Comparison of ENCODE assay signal across 26 mouse cellular contexts in the genomic region with DNA sequence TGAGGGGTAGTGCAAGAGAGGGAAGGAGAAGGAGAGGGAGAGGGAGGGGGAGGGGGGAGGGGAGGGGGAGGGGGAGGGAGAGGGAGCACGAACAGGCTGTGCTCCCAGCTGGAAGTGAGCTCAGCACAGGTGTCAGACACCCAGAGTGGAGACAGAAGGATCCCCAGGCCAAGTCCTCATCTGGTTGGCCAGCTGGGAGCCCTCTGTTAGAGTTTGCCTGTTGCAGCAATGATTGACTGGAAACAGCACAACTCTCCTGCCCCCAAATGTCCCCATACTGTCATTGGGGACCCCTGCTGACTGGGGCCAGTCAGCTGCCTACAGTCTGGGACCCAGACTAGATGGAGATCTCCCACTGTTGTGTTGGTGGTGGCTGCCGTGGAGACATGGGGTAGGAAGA. TPM values are rescaled to one million over a fixed set of nuclear protein-coding genes. Genes with fewer than 3 reads are reported as not detected.
DNase-seq lines count a peak whose midpoint lies in the region; ATAC-seq and TF ChIP-seq lines count a peak whose summit lies in the region.
"Had no signal": no experiment of that assay in that cellular context is flagged by ENCODE, and none has a peak within 500 bp of the region (broad histone marks: within the 10 kb centered on the region; RNA-seq: fewer than 3 reads in every experiment).

No protein-coding gene starts in this region.

- DNase-seq in CD4-positive, CD25-positive, alpha-beta regulatory T cell, adult 2 months (ENCODE audit: low read depth, low spot score): peak; percentile 15
- peak; percentile 12 for DNase-seq in hindbrain, embryonic 11.5 days (ENCODE audit: low spot score)
- DNase-seq in hindbrain, postnatal 0 days (ENCODE audit: low spot score): no peak
- DNase-seq in retina, postnatal 1 day: peak; percentile 26
- DNase-seq in retina, embryonic 14.5 days (ENCODE audit: low spot score): no peak
- no peak for DNase-seq in thymus, postnatal 10 days (ENCODE audit: low spot score in 2 of 2)
- DNase-seq: adrenal gland, postnatal 14 days; cerebellum, adult 2 months; cerebellum, postnatal 14 days; gastrocnemius, postnatal 14 days; heart, adult 18-20 months; heart, postnatal 14 days; kidney, adult 11 months; kidney, postnatal 14 days; lung, postnatal 36 days; right cerebral cortex, postnatal 14 days; thymus, postnatal 14 days had no signal

- H3K4me2 ChIP-seq in hindbrain, embryonic 11.5 days (replicated peaks; ENCODE audit: low read depth, low read length): no peak overlapping the region
- H3K4me2 ChIP-seq in hindbrain, postnatal 0 days (ENCODE audit: low read depth, low read length): no peak overlapping the region
- H3K4me2 ChIP-seq: forebrain, embryonic 13.5 days; hindbrain, embryonic 12.5 days; limb, embryonic 13.5 days; midbrain, embryonic 12.5 days; neural tube, embryonic 13.5 days had no signal

- H3K36me3 ChIP-seq in hindbrain, embryonic 11.5 days (ENCODE audit: control insufficient read depth, insufficient read depth, low read length): no peaks in the 10 kb centered on the region
- H3K36me3 ChIP-seq in hindbrain, postnatal 0 days (ENCODE audit: insufficient read depth, low read length): no peaks in the 10 kb centered on the region
- H3K36me3 ChIP-seq: hindbrain, embryonic 12.5 days; limb, embryonic 13.5 days; midbrain, embryonic 12.5 days; neural tube, embryonic 13.5 days had no signal

- no peak overlapping the region for H3K4me3 ChIP-seq in hindbrain, embryonic 11.5 days (ENCODE audit: low read depth, low read length)
- H3K4me3 ChIP-seq in hindbrain, postnatal 0 days (ENCODE audit: low read length): no peak overlapping the region
- H3K4me3 ChIP-seq: erythroblast, embryonic 14.5 days; forebrain, embryonic 13.5 days; hindbrain, embryonic 12.5 days; left cerebral cortex, adult 2 months; limb, embryonic 13.5 days; midbrain, embryonic 12.5 days; neural tube, embryonic 13.5 days had no signal

- no peak overlapping the region for H3K9ac ChIP-seq in hindbrain, embryonic 11.5 days (ENCODE audit: low read depth, low read length)
- no peak overlapping the region for H3K9ac ChIP-seq in hindbrain, postnatal 0 days (replicated peaks; ENCODE audit: low read length)
- H3K9ac ChIP-seq: forebrain, embryonic 13.5 days; hindbrain, embryonic 12.5 days; limb, embryonic 13.5 days; midbrain, embryonic 12.5 days; neural tube, embryonic 13.5 days had no signal

- H3K27me3 ChIP-seq in hindbrain, embryonic 11.5 days (ENCODE audit: control insufficient read depth, insufficient read depth, low read length): no peaks in the 10 kb centered on the region
- H3K27me3 ChIP-seq in hindbrain, postnatal 0 days (ENCODE audit: insufficient read depth, low read length): no peaks in the 10 kb centered on the region
- H3K27me3 ChIP-seq: forebrain, embryonic 13.5 days; hindbrain, embryonic 12.5 days; limb, embryonic 13.5 days had no signal

- no peaks in the 10 kb centered on the region; the same call in 1 of the 2 replicates for H3K4me1 ChIP-seq in hindbrain, embryonic 11.5 days (replicated peaks; ENCODE audit: control insufficient read depth, insufficient read depth, low read length)
- no peaks in the 10 kb centered on the region for H3K4me1 ChIP-seq in hindbrain, postnatal 0 days (ENCODE audit: insufficient read depth, low read length)

- WGBS in hindbrain, embryonic 11.5 days: 30% methylated on average over 2 of the region's 2 CpGs
- 37% methylated on average over 2 of the region's 2 CpGs for WGBS in hindbrain, postnatal 0 days

- H3K27ac ChIP-seq in hindbrain, embryonic 11.5 days (ENCODE audit: low read depth, low read length): no peak overlapping the region
- H3K27ac ChIP-seq in hindbrain, postnatal 0 days: no peak overlapping the region
- H3K27ac ChIP-seq: forebrain, embryonic 13.5 days; hindbrain, embryonic 12.5 days; left cerebral cortex, adult 2 months; limb, embryonic 13.5 days; midbrain, embryonic 12.5 days; neural tube, embryonic 13.5 days had no signal

- ATAC-seq in CD4-positive, CD25-positive, alpha-beta regulatory T cell, adult 4 months: no peak
- no peak for ATAC-seq in hindbrain, embryonic 11.5 days (ENCODE audit: low FRiP score)
- ATAC-seq in hindbrain, postnatal 0 days: no peak
- ATAC-seq: forebrain, embryonic 13.5 days; inflammation-experienced regulatory T-cells, adult 6 months had no signal

- no peaks in the 10 kb centered on the region for H3K9me3 ChIP-seq in hindbrain, embryonic 11.5 days (ENCODE audit: control insufficient read depth, low read length)
- no peaks in the 10 kb centered on the region for H3K9me3 ChIP-seq in hindbrain, postnatal 0 days (ENCODE audit: low read length)
- H3K9me3 ChIP-seq: forebrain, embryonic 13.5 days; hindbrain, embryonic 12.5 days; limb, embryonic 13.5 days; midbrain, embryonic 12.5 days; neural tube, embryonic 13.5 days had no signal

- no peak for TF ChIP-seq CTCF in hindbrain, postnatal 0 days (IDR thresholded peaks at IDR 0.05; ENCODE audit: low read depth)

RNA-seq across cellular contexts. Expression of a gene that starts 19.3 kb away (rescaled TPM):
- polyA plus RNA-seq in CD4-positive, CD25-positive, alpha-beta regulatory T cell, adult 4 months (2017; shearing (Covaris generic)): 10 to 100 TPM in 1 of 2 experiments, 1 to 10 TPM in 1; 9.6 to 12.8 TPM
- 8.7 and 15.3 TPM in 2 replicates for polyA plus RNA-seq in hindbrain, embryonic 11.5 days (2014; fragmentation: Nextera tagmentation; extraction: Ambion mirVana)
- 56.6 and 57.3 TPM in 2 replicates for total RNA-seq in hindbrain, postnatal 0 days (2014; rRNA removed)
- 13.2 and 13.4 TPM in 2 replicates for polyA plus RNA-seq in hindbrain, postnatal 0 days (2015; fragmentation: Nextera tagmentation; extraction: Ambion mirVana)

Comparison
In these comparisons a context has a peak if more than half of its experiments do, and no peak if none do; other contexts are left out.
1. DNase-seq: peak in CD4-positive, CD25-positive, alpha-beta regulatory T cell, adult 2 months (single experiment), hindbrain, embryonic 11.5 days (single experiment) and retina, postnatal 1 day (single experiment); none in hindbrain, postnatal 0 days (single experiment), retina, embryonic 14.5 days (single experiment) and thymus, postnatal 10 days (0 of 2).